Mouse (Mus musculus): ENCODE measurements around the gene Adm.

- TF ChIP-seq CTCF (IDR thresholded peaks at IDR 0.05; ENCODE audit: insufficient read depth, low read depth, low read length) (no peak), POLR2A (IDR thresholded peaks at IDR 0.05; ENCODE audit: insufficient read depth, low read depth, low read length) (no peak)
These were observed 17.9 kb downstream of the Adm start for GRCm38 (mm10) chr7:110645311-110645710.
